Mouse (Mus musculus) kidney, postnatal 10 days (tissue): Measurements from ENCODE around the gene Clint1.
A peak's percentile ranks its signal among the peaks of the same experiment; 100 is the strongest.

Experiments used
- DNase-seq: peaks from one replicate; pipeline ENCODE4 v3.0.0; 2021; ENCODE audit warnings: mixed read lengths

Gene Clint1

GRCm38 (mm10) chr11:45938917-45939316, 87.1 kb downstream of the Clint1 start:
- DNase-seq: no peak

- DNase-seq: no peak
Observed at GRCm38 (mm10) chr11:45942281-45942680, 90.4 kb downstream of the Clint1 start.

GRCm38 (mm10) chr11:45943108-45943705, 91.4 kb downstream of the Clint1 start:
- no peak for DNase-seq

GRCm38 (mm10) chr11:45943891-45944642, 92.2 kb downstream of the Clint1 start:
- DNase-seq: peak; percentile 38

- peak; percentile 98 for DNase-seq
Observed at GRCm38 (mm10) chr11:45944643-45945156, 92.8 kb downstream of the Clint1 start, which contains the start of gene Lsm11. Gene Lsm11, minus strand, starts transcription at chr11:45944935.

GRCm38 (mm10) chr11:45946796-45947195, 94.9 kb downstream of the Clint1 start:
- no peak for DNase-seq

- no peak for DNase-seq
Observed at GRCm38 (mm10) chr11:45947491-45947890, 95.6 kb downstream of the Clint1 start.

GRCm38 (mm10) chr11:45955127-45955627, 103.3 kb downstream of the Clint1 start, which contains the start of gene Thg1l:
Gene Thg1l, minus strand, starts transcription at chr11:45955494.
- DNase-seq: peak; percentile 94

- DNase-seq: peak; percentile 65
Observed at GRCm38 (mm10) chr11:45959598-45959997, 107.7 kb downstream of the Clint1 start.

GRCm38 (mm10) chr11:45960003-45960402, 108.2 kb downstream of the Clint1 start:
- no peak for DNase-seq
